Mouse (Mus musculus) heart, embryonic 16.5 days (tissue): ENCODE results near the gene Fam168a. TPM values are rescaled to one million over a fixed set of nuclear protein-coding genes. Genes with fewer than 3 reads are reported as not detected.

Experiments used
- ATAC-seq: fragments of 200-750 bp; cut with Nextera tagmentation; replicated peaks from 2 replicates; pipeline ENCODE4 v1.8.0; 2017; ENCODE audit warnings: moderate number of reproducible peaks; ENCODE audit not compliant: insufficient read depth, low FRiP score; ENCODE audit errors: extremely low read depth
- H3K27ac ChIP-seq: fragments of 300-500 bp; sonication (generic); 2 replicates; pipeline ENCODE4 v1.5.1; 2014; ENCODE audit warnings: mild to moderate bottlenecking, low read length, control low read depth, moderate library complexity
- H3K27me3 ChIP-seq: fragments of 300-500 bp; sonication (generic); 2 replicates; pipeline ENCODE4 v1.6.1; 2014; ENCODE audit warnings: low read length, mixed read lengths; ENCODE audit not compliant: control insufficient read depth, insufficient read depth
- H3K36me3 ChIP-seq: fragments of 300-500 bp; sonication (generic); 2 replicates; pipeline ENCODE4 v1.6.1; 2014; ENCODE audit not compliant: control insufficient read depth, insufficient read depth
- H3K4me1 ChIP-seq: fragments of 300-500 bp; sonication (generic); 2 replicates; pipeline ENCODE4 v1.6.1; 2014; ENCODE audit warnings: low read length, mixed read lengths; ENCODE audit not compliant: control insufficient read depth, insufficient read depth
- H3K4me2 ChIP-seq: fragments of 300-500 bp; sonication (generic); 2 replicates; pipeline ENCODE4 v1.6.1; 2014; ENCODE audit warnings: low read depth, mild to moderate bottlenecking, control low read depth, low read length
- H3K4me3 ChIP-seq: fragments of 300-500 bp; sonication (generic); 2 replicates; pipeline ENCODE4 v1.5.1; 2014; ENCODE audit warnings: mild to moderate bottlenecking, control low read depth, low read length
- H3K9ac ChIP-seq: fragments of 300-500 bp; sonication (generic); 2 replicates; pipeline ENCODE4 v1.6.1; 2014; ENCODE audit warnings: low read length, control low read depth
- H3K9me3 ChIP-seq: fragments of 300-500 bp; sonication (generic); replicated peaks from 2 replicates; pipeline ENCODE4 v1.6.1; 2016; ENCODE audit warnings: low read length; ENCODE audit not compliant: control insufficient read depth
- WGBS: fragments of 180-500 bp; shearing (Covaris S2); extraction: QIAGEN DNeasy Blood & Tissue Kit; methylation state at CpG from one replicate; pipeline ENCODE4 v1.1.7; 2014; 5-methylcytosine and 5-hydroxymethylcytosine counted together
- polyA plus RNA-seq: library from polyadenylated mRNA; unstranded; fragments of >200 nt; fragmentation: Nextera tagmentation; extraction: Ambion mirVana; gene quantifications from 2 replicates; pipeline ENCODE4 v1.2.1, GENCODE M21; 2015

The Fam168a gene
- polyA plus RNA-seq, 1 experiment from 2014 or later, result 25.6 TPM

DNA sequence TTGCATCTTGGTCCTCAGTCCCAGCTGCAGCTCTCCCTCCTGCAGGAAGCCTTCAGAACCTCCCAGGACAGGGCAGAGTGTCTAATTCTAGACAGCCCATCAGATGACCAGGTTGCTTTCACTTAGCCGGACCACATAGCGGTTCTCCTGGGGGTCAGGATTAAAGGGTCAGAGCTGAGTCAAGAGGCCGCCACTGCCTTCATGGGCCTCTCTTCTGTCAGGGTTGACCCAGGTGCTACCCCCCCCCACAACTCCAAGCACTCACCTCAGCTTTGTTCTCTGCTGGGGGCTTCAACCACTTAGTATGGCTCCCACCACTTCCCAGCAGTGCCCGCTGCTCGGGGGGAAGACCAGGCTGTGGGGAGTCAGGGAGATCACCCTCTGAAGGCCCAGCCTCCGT is 140.7 kb downstream of the Fam168a start:
- Histone ChIP-seq H3K9me3 (no peaks in the 10 kb centered on the region), H3K4me2 (no peak overlapping the region), H3K4me1 (peaks cover 28% of the 10 kb centered on the region), H3K27me3 (no peaks in the 10 kb centered on the region), H3K27ac (no peak overlapping the region), H3K36me3 (no peaks in the 10 kb centered on the region), H3K9ac (no peak overlapping the region), H3K4me3 (no peak overlapping the region)
- no peak for ATAC-seq
- 93% methylated on average over 6 of the region's 6 CpGs for WGBS

DNA sequence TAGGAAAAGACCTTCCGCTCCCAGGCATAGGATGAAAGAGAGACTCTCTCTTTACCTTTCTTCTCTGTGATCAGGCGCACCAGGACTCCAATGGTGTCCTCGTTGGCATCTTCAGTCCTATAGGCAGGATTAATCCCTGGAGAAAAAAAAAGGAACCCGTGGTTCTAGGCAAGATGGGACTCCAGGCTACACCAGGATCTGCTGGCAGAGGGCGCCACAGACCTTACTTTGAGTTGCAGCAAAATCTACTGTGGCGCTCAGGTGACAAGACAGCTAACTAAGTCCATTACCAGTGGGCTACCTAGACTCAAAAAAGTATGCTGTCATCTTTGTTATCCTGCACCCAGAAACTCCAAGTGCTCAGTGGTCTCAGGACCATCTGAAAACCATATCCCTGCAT is 142.3 kb downstream of the Fam168a start:
- Histone ChIP-seq H3K27me3 (no peaks in the 10 kb centered on the region), H3K4me2 (no peak overlapping the region), H3K36me3 (no peaks in the 10 kb centered on the region), H3K9ac (no peak overlapping the region), H3K4me3 (no peak overlapping the region), H3K4me1 (peaks cover 44% of the 10 kb centered on the region), H3K9me3 (no peaks in the 10 kb centered on the region), H3K27ac (no peak overlapping the region)
- no peak for ATAC-seq
- 34% methylated on average over 6 of the region's 6 CpGs for WGBS

- H3K27ac ChIP-seq, result no peak overlapping the region
- WGBS, result 98% methylated on average over 2 of the region's 2 CpGs
- H3K36me3 ChIP-seq, result no peaks in the 10 kb centered on the region
- ATAC-seq, result no peak
- no peaks in the 10 kb centered on the region for H3K9me3 ChIP-seq
- no peak overlapping the region for H3K4me2 ChIP-seq
- H3K27me3 ChIP-seq, result no peaks in the 10 kb centered on the region
- H3K9ac ChIP-seq, result no peak overlapping the region
- peaks cover 45% of the 10 kb centered on the region for H3K4me1 ChIP-seq
- no peak overlapping the region for H3K4me3 ChIP-seq
Measured at GRCm38 (mm10) chr7:100849508-100849907, 143.1 kb downstream of the Fam168a start.

GRCm38 (mm10) chr7:100851481-100852356 is 145.3 kb downstream of the Fam168a start:
- WGBS, result 37% methylated on average over 9 of the region's 9 CpGs

GRCm38 (mm10) chr7:100853396-100853795 is 147.0 kb downstream of the Fam168a start:
- Histone ChIP-seq H3K36me3 (no peaks in the 10 kb centered on the region), H3K4me2 (no peak overlapping the region), H3K27ac (no peak overlapping the region), H3K9ac (peak overlapping the region; percentile 28; the same call in 1 of the 2 replicates), H3K27me3 (no peaks in the 10 kb centered on the region), H3K4me3 (no peak overlapping the region), H3K4me1 (peaks cover 44% of the 10 kb centered on the region), H3K9me3 (no peaks in the 10 kb centered on the region)
- WGBS, result 81% methylated on average over 3 of the region's 3 CpGs
- no peak for ATAC-seq

More at GRCm38 (mm10) chr7:100851481-100852356, 145.3 kb downstream of the Fam168a start:
- no peaks in the 10 kb centered on the region for H3K36me3 ChIP-seq
- peaks cover 44% of the 10 kb centered on the region for H3K4me1 ChIP-seq
- no peak overlapping the region for H3K4me3 ChIP-seq
- no peak; the same call in 1 of the 2 replicates for ATAC-seq
- no peaks in the 10 kb centered on the region for H3K9me3 ChIP-seq
- peak overlapping the region; percentile 42 for H3K9ac ChIP-seq
- no peaks in the 10 kb centered on the region for H3K27me3 ChIP-seq
- peak overlapping the region; percentile 62 for H3K27ac ChIP-seq
- no peak overlapping the region for H3K4me2 ChIP-seq

DNA sequence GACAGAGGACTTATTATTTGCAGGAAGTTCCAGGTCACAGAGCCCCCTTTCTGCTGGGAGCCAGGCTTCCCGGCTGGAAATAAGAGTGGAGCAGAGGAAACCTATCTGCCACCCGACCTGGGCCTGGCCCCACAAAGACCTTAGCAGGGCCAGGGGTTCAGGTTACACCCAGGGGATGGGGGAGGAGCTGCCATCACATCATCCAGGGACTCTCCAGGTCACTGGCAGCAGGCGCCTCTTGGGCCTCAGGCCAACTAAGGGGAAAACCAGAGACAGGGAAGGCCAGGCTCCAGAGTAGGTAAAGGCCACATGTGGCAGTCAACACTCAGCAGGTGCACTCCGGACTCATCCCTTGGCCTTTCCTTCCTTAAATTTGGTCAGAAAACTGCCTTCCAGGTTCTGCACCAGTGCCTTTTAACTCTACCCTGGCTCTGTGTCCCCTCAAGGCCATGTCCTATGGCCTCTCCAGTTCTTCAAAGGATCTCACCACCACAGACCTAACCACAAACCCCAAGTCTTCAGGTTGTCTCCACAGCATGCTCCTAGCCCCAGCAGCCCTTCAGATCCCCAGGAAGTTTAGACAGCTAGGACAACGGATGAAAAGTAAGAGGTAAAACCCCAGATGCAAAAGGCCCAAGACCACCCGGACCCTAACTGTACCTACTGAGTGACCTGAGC is 147.8 kb downstream of the Fam168a start:
- Histone ChIP-seq H3K9ac (no peak overlapping the region), H3K4me3 (no peak overlapping the region), H3K4me1 (peaks cover 48% of the 10 kb centered on the region), H3K9me3 (no peaks in the 10 kb centered on the region), H3K4me2 (peak overlapping the region; percentile 5; the same call in 1 of the 2 replicates), H3K36me3 (no peaks in the 10 kb centered on the region), H3K27me3 (no peaks in the 10 kb centered on the region), H3K27ac (no peak overlapping the region)
- ATAC-seq, result no peak
- 46% methylated on average over 6 of the region's 6 CpGs for WGBS

DNA sequence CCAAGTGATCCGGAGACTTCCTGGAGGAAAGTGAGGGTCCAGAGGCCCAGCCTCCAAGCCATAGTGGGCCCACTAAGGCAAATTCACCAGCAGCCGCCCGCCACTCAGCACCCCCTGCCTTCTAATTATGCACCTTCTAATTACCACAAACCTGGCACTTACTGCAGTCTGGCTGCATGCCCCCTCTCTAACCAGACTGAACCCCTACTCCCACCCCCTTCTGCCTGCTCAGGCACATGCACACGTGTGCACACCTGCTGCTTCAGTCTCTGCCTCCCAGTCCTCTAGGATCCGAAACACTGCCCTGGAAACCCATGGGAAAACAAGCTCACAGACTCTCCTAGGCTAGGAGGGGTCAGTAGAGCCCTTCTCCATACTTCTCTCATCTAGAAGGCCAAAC is 148.4 kb downstream of the Fam168a start:
- 82% methylated on average over 5 of the region's 5 CpGs for WGBS
- Histone ChIP-seq H3K4me2 (peak overlapping the region; percentile 5; the same call in 1 of the 2 replicates), H3K9me3 (no peaks in the 10 kb centered on the region), H3K4me1 (peaks cover 54% of the 10 kb centered on the region), H3K4me3 (no peak overlapping the region), H3K27me3 (no peaks in the 10 kb centered on the region), H3K27ac (no peak overlapping the region), H3K9ac (no peak overlapping the region), H3K36me3 (no peaks in the 10 kb centered on the region)
- no peak for ATAC-seq

GRCm38 (mm10) chr7:100855300-100855699 is 148.9 kb downstream of the Fam168a start:
- Histone ChIP-seq H3K27ac (peak overlapping the region; percentile 58), H3K36me3 (no peaks in the 10 kb centered on the region), H3K9me3 (no peaks in the 10 kb centered on the region), H3K9ac (no peak overlapping the region), H3K27me3 (no peaks in the 10 kb centered on the region), H3K4me3 (no peak overlapping the region), H3K4me2 (peak overlapping the region; percentile 24; the same call in 1 of the 2 replicates), H3K4me1 (peaks cover 58% of the 10 kb centered on the region)
- WGBS, result 41% methylated on average over 4 of the region's 4 CpGs
- no peak for ATAC-seq
